Mouse (Mus musculus): ENCODE measurements around the gene Frat1. TPM values are rescaled to one million over a fixed set of nuclear protein-coding genes. Genes with fewer than 3 reads are reported as not detected.
A peak's percentile ranks its signal among the peaks of the same experiment; 100 is the strongest.

Frat1 gene
- total RNA-seq, 2 experiments from 2014 or later, result 4.9 to 7.2 TPM

DNA sequence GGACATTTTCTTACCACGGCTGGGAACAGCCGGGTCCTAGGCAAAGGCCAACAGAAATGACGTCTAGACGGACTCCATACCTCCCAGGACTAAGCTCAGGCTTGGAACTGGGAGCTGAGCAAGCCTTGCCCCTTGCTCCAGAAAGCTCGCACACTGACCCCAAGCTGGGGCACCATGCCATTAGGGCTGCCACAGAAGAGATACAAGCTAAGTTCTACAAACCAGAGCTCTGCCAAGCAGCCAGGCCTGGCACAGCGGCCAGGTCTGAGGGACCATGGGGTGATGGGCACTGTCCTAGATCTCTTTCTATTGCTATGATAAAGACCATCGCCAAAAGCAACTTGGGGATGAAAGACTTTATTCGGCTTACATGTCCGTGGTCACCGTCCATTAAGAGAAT lies 17.2 kb upstream of the Frat1 start:
- intact Hi-C loops (cut with DNase I; ENCODE audit: low total_unique reads), result no loop called here

GRCm38 (mm10) chr19:41813374-41813773 lies 16.4 kb upstream of the Frat1 start:
- DNase-seq, result no peak
- intact Hi-C loops (cut with DNase I; ENCODE audit: low total_unique reads), result no loop called here

More for the DNA sequence above, 17.2 kb upstream of the Frat1 start:
- DNase-seq, result no peak

- intact Hi-C loops (cut with DNase I; ENCODE audit: low total_unique reads), result no loop called here
- DNase-seq, result no peak
Observed at GRCm38 (mm10) chr19:41816410-41816809, 13.4 kb upstream of the Frat1 start.

DNA sequence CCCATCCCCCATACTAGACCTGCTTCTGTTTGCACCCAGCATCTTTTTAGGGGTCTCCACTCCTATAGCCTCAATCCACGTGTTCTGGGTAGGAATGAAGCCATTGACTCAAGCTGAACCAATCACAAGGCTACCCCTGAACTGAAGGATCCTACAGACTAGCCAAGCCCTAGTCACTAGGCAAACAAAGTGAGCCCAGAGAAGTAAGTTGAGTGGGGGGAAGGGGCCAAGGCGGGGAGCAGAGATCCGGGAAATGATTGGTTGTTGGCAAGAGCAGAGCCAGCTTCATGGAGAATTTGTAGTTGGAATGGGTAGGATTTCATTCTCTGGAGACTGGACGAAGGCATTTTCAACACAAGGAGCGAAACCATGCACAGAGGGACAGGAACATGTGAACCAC lies 12.9 kb upstream of the Frat1 start:
- DNase-seq, result no peak
- intact Hi-C loops (cut with DNase I; ENCODE audit: low total_unique reads), result no loop called here

- intact Hi-C loops (cut with DNase I; ENCODE audit: low total_unique reads), result no loop called here
- peak; percentile 24 for DNase-seq
Observed at GRCm38 (mm10) chr19:41817325-41817724, 12.4 kb upstream of the Frat1 start.

GRCm38 (mm10) chr19:41818749-41819148 lies 11.0 kb upstream of the Frat1 start:
- intact Hi-C loops (cut with DNase I; ENCODE audit: low total_unique reads), result no loop called here
- DNase-seq, result no peak

DNA sequence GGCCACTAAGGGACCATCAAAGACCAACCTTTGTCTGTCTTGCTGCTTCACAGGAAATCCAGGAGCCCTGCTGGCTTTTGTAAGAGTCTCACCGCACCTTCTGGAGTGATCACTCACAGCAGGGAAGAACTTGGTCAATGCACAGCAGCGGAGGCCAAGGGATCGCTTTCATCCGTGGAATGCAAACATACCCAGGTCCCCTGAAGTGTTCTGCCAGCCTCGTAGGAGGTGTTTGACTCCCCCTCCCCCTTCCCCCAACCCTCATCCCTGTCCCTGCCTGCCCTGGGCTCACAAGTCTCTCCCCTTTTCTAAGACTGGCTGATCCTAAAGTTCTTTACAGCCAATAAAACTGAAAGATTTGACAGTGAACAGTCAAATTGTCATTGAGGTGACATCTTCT lies 8.3 kb upstream of the Frat1 start:
- intact Hi-C loops (cut with DNase I; ENCODE audit: low total_unique reads), result no loop called here
- DNase-seq, result no peak

GRCm38 (mm10) chr19:41822589-41822988 lies 7.2 kb upstream of the Frat1 start:
- intact Hi-C loops (cut with DNase I; ENCODE audit: low total_unique reads), result no loop called here
- DNase-seq, result no peak

DNA sequence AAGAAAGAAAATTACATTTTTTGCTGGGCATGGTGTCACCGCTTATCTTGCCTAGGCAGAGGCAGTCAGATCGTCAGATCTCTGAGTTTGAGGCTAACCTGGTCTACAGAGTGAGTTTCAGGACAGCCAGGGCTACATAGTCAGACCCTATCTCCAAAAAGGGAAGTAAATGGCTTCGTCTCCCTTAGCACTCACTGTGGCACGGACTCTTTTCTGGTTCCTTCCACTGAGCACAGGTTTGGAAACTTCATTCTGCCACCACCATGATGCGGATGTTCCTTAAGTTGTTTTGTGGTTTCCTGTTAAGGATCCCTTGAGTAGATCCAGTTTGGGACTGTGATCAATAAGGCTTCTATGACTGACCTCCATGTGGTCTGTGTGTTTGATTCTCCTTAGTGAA lies 4.8 kb upstream of the Frat1 start:
- intact Hi-C loops (cut with DNase I; ENCODE audit: low total_unique reads), result no loop called here
- no peak for DNase-seq

- intact Hi-C loops (cut with DNase I; ENCODE audit: low total_unique reads), result no loop called here
- DNase-seq, result no peak
Observed at GRCm38 (mm10) chr19:41826529-41826928, 3.2 kb upstream of the Frat1 start.

GRCm38 (mm10) chr19:41828941-41829340 lies 829 bp upstream of the Frat1 start:
- DNase-seq, result no peak
- intact Hi-C loops (cut with DNase I; ENCODE audit: low total_unique reads), result no loop called here

DNA sequence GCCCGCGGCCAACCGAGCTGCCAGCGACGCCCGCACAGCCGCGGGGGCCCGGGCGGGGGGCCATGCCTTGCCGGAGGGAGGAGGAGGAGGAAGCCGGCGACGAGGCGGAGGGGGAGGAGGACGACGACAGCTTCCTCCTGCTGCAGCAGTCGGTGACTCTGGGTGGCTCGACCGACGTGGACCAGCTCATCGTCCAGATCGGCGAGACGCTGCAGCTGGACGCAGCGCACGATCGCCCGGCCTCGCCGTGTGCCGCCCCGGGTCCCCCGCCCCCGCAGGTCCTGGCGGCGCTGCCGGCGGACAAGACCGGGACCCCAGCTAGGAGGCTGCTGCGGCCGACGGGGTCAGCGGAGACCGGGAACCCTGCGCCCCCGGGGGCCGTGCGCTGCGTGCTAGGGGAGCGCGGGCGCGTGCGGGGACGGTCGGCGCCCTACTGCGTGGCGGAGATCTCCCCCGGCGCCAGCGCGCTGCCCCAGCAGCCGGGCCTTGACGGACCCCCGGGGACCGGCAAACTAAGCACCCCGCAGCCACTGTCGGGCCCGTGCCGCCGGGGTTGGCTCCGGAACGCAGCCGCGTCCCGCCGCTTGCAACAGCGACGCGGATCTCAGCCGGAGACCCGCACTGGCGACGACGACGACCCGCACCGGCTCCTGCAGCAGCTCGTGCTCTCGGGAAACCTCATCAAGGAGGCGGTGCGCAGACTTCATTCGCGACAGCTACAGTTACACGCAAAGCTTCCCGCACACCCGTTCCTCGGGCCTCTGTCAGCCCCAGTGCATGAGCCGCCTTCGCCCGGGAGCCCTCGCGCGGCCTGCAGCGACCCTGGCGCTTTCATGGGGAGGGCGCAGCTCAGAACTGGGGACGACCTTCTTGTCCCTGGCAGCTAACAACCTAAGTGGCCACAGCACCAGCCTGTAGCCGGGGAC lies 599 bp downstream of the Frat1 start:
- DNase-seq, result peak; percentile 79
- intact Hi-C loops (cut with DNase I; ENCODE audit: low total_unique reads), result no loop called here

DNA sequence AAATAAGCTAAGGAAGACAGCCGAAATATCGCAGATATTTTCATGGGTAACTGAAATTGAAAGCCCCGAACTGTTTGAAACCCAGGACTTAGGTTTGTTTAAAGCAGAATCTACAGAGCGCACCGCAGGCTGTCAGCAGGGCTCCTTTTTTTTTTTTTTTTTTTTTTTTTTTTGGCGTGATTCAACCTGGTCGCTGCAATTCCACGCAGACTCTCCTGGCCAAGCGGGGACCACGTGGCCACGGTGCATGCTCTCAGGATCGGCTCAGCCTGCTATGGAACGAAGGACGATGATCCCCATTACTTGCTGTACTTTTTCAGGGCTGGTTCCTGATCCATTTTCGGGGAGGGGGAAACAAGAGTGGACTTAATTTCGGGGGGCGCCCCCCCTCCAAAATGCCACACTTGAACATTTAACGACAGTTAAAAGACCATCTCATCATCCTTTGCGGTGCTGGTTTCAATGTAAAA lies 1.4 kb downstream of the Frat1 start:
- peak; percentile 47 for DNase-seq

DNA sequence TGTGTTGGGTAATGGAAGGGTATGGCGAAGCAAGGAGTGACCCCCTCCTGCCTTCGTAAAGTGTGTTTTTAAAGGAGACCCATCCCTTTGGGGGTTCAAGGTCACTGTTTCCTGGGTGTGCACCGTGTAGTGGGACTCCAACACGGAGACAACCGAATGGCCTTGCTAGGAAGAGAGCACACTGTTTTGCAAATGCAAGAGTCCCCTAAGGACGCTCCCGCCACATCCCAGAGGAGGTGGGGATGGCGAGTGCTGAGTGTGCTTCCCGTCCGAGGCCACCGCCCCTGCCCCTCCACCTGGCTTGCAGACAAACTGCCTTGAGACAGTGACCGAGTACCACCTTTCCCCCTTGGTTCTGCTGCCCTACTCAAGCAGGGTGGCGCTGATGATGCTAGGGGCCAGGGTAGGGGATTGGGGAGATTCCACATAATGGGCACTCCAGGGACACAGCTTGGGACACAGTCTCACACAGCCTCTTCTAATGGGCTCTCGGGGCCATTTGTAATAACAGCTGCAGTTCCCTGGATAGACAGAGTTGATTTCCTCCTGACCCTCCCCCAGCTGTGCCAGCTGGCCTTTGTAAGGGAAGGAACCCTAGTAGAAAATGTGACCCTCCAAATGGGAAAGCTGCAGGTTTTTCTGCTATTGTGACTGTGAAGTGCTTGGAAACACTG lies 2.1 kb downstream of the Frat1 start:
- intact Hi-C loops (cut with DNase I; ENCODE audit: low total_unique reads), result no loop called here
- no peak for DNase-seq

More for the DNA sequence above, 1.4 kb downstream of the Frat1 start:
- intact Hi-C loops (cut with DNase I; ENCODE audit: low total_unique reads), result no loop called here

- intact Hi-C loops (cut with DNase I; ENCODE audit: low total_unique reads), result no loop called here
- DNase-seq, result no peak
Observed at GRCm38 (mm10) chr19:41832501-41833201, 2.9 kb downstream of the Frat1 start.

DNA sequence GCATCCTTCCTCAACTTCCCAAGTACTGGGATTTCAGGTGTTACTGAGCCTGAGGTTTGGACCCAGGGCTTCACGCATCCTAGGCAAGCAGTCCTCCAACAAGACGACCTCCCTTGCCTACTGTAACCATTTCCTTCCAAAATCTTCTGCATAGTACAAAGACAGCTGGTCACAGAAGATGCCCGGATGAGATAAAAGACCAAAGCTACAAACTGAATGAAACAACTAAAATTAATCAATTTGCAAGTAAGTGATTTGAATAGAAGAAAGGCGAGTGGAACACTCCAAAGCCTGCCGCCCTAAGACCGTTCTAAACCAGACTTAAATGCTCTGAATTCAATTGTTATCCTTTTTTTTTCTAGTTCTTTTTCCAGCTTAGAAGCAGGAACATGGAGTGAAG lies 5.6 kb downstream of the Frat1 start:
- intact Hi-C loops (cut with DNase I; ENCODE audit: low total_unique reads), result no loop called here
- no peak for DNase-seq

- no peak for DNase-seq
- intact Hi-C loops (cut with DNase I; ENCODE audit: low total_unique reads), result no loop called here
Observed at GRCm38 (mm10) chr19:41835816-41836215, 6.0 kb downstream of the Frat1 start.

- intact Hi-C loops (cut with DNase I; ENCODE audit: low total_unique reads), result no loop called here
- no peak for DNase-seq
Observed at GRCm38 (mm10) chr19:41836719-41837118, 6.9 kb downstream of the Frat1 start.

DNA sequence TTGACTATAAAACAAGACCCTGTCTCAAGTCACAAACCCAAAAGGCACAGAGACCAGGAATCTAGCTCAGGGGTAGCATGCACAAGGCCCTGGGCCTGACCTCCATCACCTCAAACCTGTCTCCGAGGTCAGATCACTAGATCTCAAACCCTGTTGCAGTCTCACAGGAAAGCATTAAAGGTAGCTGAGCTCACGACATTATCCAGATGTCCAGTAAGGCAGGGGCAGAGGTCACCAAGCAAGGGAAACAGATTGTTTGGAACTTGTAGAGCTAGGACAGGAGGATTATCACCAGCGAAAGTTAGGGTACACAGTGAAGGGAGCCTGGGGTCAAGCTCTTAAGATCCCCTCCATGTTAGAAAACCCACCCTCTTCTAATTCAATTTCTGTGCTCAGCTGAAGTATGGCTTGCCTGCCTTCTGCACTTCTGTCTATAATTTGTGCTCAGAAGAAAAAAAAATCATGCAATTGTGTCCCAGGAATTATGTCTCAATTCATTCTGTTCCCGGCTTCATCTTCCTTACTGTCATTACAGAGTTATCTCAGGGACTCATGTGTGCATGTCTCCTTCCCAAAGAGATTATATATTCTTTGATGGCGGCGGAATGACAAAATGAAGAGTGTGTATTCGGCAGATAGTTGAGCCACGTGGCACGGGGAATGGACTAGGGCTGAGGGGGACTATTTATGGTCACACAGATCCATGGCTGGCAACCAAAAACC lies 7.6 kb downstream of the Frat1 start:
- intact Hi-C loops (cut with DNase I; ENCODE audit: low total_unique reads), result no loop called here
- DNase-seq, result no peak

DNA sequence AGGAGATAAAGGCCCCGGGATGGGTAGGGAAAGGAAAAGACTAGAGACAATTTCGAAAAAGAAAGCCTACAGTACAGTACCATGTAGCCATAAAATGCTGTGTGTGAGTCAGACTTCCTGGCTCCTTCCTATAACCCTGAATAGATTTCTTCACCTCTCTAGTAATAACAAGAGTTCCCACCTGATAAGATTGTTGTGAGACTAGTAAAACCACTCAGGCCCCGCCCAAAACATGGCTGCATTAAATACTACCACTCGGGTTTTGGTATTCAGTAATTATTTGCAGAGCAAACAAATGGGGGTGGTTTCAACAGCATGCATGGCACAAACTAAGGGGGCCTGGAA lies 8.1 kb downstream of the Frat1 start:
- intact Hi-C loops (cut with DNase I; ENCODE audit: low total_unique reads), result no loop called here
- no peak for DNase-seq

Measured in gastrocnemius, postnatal 14 days (tissue).